Mouse (Mus musculus) macrophage (primary cell): ENCODE measurements around the gene Zfp385a. TPM values are rescaled to one million over a fixed set of nuclear protein-coding genes. Genes with fewer than 3 reads are reported as not detected.

ENCODE experiments used
- H3K27ac ChIP-seq: fragments of 350-480 bp; formaldehyde crosslinking; 2 replicates; pipeline ENCODE4 v1.9.0; 2021
- H3K36me3 ChIP-seq: fragments of 350-480 bp; formaldehyde crosslinking; 2 replicates; pipeline ENCODE4 v1.9.0; 2021; ENCODE audit errors: inconsistent target
- H3K4me3 ChIP-seq: fragments of 350-480 bp; formaldehyde crosslinking; 2 replicates; pipeline ENCODE4 v1.9.0; 2021; ENCODE audit errors: inconsistent target
- H3K79me2 ChIP-seq: fragments of 350-480 bp; formaldehyde crosslinking; 2 replicates; pipeline ENCODE4 v1.9.0; 2021; ENCODE audit errors: inconsistent target
- WGBS: methylation state at CpG from one replicate; pipeline ENCODE4 v1.1.7; 2026; ENCODE audit warnings: inconsistent platforms; ENCODE audit not compliant: missing documents; 5-methylcytosine and 5-hydroxymethylcytosine counted together
- polyA plus RNA-seq: library from polyadenylated mRNA; stranded (reverse); fragments of 250-400 nt; gene quantifications from 3 replicates; pipeline ENCODE4 v1.2.4, GENCODE M21; 2018; ENCODE audit warnings: inconsistent platforms

Zfp385a gene
- polyA plus RNA-seq, 1 experiment from 2014 or later = 63.3 TPM

- WGBS = 91% methylated on average over 1 of the region's 1 CpGs
- Histone ChIP-seq H3K36me3 (no peaks in the 10 kb centered on the region), H3K4me3 (no peak overlapping the region), H3K79me2 (peaks cover 21% of the 10 kb centered on the region), H3K27ac (no peak overlapping the region)
These were observed 29.2 kb upstream of the Zfp385a start for GRCm38 (mm10) chr15:103369123-103369522.

GRCm38 (mm10) chr15:103368179-103368940 lies 28.5 kb upstream of the Zfp385a start:
- Histone ChIP-seq H3K4me3 (no peak overlapping the region), H3K36me3 (no peaks in the 10 kb centered on the region), H3K79me2 (peaks cover 29% of the 10 kb centered on the region), H3K27ac (no peak overlapping the region)
- WGBS = 96% methylated on average over 4 of the region's 4 CpGs

GRCm38 (mm10) chr15:103366376-103367149 lies 26.7 kb upstream of the Zfp385a start, which contains the start of gene Itga5:
Gene Itga5 (minus strand): TSS chr15:103366763.
- 3% methylated on average over 49 of the region's 51 CpGs for WGBS
- Histone ChIP-seq H3K79me2 (peaks cover 47% of the 10 kb centered on the region), H3K27ac (peak within 1 kb of the TSS; percentile 90), H3K36me3 (no peaks in the 10 kb centered on the region), H3K4me3 (peak within 1 kb of the TSS; percentile 94)

DNA sequence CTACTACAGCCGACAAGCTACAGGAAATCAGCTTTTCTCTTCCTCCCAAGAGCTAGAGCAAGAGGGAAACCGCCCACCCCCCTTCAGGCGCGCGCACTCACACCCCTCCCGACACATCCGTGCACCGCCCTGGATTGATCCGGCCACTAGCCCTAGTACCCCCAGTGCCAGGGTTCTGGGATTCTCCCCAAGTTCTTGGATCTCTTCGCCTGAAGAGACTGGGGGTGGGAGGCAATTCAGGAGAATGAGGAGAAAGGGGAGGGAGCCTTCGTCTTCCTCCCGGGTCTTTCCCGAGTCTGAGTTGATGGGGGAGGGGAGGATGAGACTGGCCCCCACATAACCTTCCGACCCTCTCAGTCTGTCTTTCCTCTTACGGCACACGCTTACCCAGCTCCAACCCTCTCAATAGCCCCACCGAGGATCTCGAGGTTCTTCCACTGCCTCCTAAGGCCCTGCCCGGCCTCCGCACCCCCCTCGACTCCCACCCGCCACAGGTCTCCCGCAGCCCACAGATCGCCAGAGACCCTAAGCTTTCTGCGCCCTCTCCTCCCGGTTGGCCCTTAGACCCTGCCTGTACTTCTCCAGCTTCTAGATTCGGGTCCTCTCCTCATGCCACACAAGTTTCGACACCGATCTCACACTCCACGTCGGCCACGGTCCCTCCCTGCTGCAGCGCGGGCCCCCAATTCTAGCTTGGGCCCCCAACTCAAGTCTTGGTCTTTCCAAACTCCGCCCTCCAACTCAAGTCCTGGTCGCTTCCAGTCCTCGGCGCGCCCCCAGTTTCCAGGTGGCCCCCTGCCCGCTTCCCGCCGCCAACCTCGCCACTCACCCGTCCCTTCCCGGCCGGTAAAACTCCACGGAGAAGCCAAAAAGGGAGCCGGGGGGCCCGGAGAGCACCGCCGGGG lies 25.8 kb upstream of the Zfp385a start:
- Histone ChIP-seq H3K4me3 (peak overlapping the region; percentile 94), H3K79me2 (peaks cover 55% of the 10 kb centered on the region), H3K36me3 (no peaks in the 10 kb centered on the region), H3K27ac (peak overlapping the region; percentile 90)
- 1% methylated on average over 46 of the region's 51 CpGs for WGBS

DNA sequence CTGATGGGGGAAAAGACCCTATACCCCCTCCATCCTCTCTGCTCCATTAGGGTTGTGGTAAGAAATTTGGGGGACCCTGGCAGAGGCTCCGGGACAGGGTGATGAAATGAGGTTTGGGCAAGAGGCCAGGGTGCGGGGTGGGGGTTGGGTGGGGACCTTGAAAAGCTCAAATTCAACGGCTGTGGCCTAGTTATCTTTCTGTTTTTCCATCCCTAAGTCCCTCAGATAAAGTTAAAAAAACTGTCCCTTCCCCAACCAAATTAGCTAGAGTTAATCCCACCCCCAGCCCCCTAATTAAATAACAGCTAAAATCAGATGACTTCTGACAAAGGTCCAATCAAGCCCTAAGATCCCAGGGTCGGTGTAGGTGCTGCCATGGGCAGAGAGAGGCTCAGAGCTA lies 24.9 kb upstream of the Zfp385a start:
- 12% methylated on average over 4 of the region's 4 CpGs for WGBS
- H3K79me2 ChIP-seq = peaks cover 65% of the 10 kb centered on the region
- no peaks in the 10 kb centered on the region for H3K36me3 ChIP-seq
- H3K4me3 ChIP-seq = peak overlapping the region; percentile 94
- peak overlapping the region; percentile 90 for H3K27ac ChIP-seq

- 73% methylated on average over 1 of the region's 1 CpGs for WGBS
These were observed 23.9 kb upstream of the Zfp385a start for GRCm38 (mm10) chr15:103363809-103364208.

GRCm38 (mm10) chr15:103362950-103363349 lies 23.1 kb upstream of the Zfp385a start:
- Histone ChIP-seq H3K27ac (no peak overlapping the region), H3K36me3 (no peaks in the 10 kb centered on the region), H3K79me2 (peaks cover 75% of the 10 kb centered on the region), H3K4me3 (no peak overlapping the region)
- WGBS = 79% methylated on average over 2 of the region's 3 CpGs

More at GRCm38 (mm10) chr15:103363809-103364208, 23.9 kb upstream of the Zfp385a start:
- no peaks in the 10 kb centered on the region for H3K36me3 ChIP-seq
- no peak overlapping the region for H3K4me3 ChIP-seq
- peaks cover 74% of the 10 kb centered on the region for H3K79me2 ChIP-seq
- H3K27ac ChIP-seq = no peak overlapping the region

DNA sequence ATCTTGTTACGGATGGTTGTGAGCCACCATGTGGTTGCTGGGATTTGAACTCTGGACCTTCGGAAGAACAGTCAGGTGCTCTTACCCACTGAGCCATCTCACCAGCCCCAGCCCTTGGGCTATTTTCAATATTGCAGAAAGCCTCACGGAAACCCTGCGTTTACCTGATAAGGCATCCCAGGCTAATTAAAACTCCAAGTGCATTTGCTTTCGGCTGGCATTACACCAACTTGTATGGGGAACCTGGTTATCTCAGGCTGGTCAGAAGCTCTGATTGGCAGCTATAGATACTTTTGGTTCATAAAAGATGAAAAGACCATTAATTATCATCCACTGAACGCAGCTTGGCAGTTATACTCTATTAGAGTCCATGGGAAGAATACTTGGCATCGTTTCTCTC lies 22.4 kb upstream of the Zfp385a start:
- H3K79me2 ChIP-seq = peaks cover 80% of the 10 kb centered on the region
- H3K4me3 ChIP-seq = no peak overlapping the region
- H3K27ac ChIP-seq = no peak overlapping the region
- peaks cover under 1% of the 10 kb centered on the region; the same call in 1 of the 2 replicates for H3K36me3 ChIP-seq
- WGBS = 93% methylated on average over 2 of the region's 7 CpGs

GRCm38 (mm10) chr15:103361269-103361668 lies 21.4 kb upstream of the Zfp385a start:
- WGBS = 13% methylated on average over 1 of the region's 1 CpGs
- H3K36me3 ChIP-seq = peaks cover 11% of the 10 kb centered on the region
- peak overlapping the region; percentile 63 for H3K27ac ChIP-seq
- H3K79me2 ChIP-seq = peaks cover 91% of the 10 kb centered on the region
- H3K4me3 ChIP-seq = no peak overlapping the region

GRCm38 (mm10) chr15:103359869-103360602 lies 20.1 kb upstream of the Zfp385a start:
- H3K4me3 ChIP-seq = no peak overlapping the region
- H3K79me2 ChIP-seq = peaks cover 84% of the 10 kb centered on the region
- peak overlapping the region; percentile 88 for H3K27ac ChIP-seq
- WGBS = 95% methylated on average over 5 of the region's 5 CpGs
- H3K36me3 ChIP-seq = peaks cover 23% of the 10 kb centered on the region

- peaks cover 32% of the 10 kb centered on the region for H3K36me3 ChIP-seq
- no peak overlapping the region for H3K4me3 ChIP-seq
- H3K79me2 ChIP-seq = peaks cover 75% of the 10 kb centered on the region
- peak overlapping the region; percentile 88 for H3K27ac ChIP-seq
- 13% methylated on average over 1 of the region's 1 CpGs for WGBS
These were observed 19.2 kb upstream of the Zfp385a start for GRCm38 (mm10) chr15:103359122-103359510.

- peak overlapping the region; percentile 88 for H3K27ac ChIP-seq
- H3K79me2 ChIP-seq = peaks cover 69% of the 10 kb centered on the region
- no peak overlapping the region for H3K4me3 ChIP-seq
- peaks cover 38% of the 10 kb centered on the region for H3K36me3 ChIP-seq
- 33% methylated on average over 4 of the region's 4 CpGs for WGBS
These were observed 18.6 kb upstream of the Zfp385a start for GRCm38 (mm10) chr15:103358278-103359121.

- WGBS = 25% methylated on average over 4 of the region's 4 CpGs
- peak overlapping the region; percentile 88 for H3K27ac ChIP-seq
- no peak overlapping the region for H3K4me3 ChIP-seq
- H3K79me2 ChIP-seq = peaks cover 62% of the 10 kb centered on the region
- H3K36me3 ChIP-seq = peaks cover 44% of the 10 kb centered on the region
These were observed 17.9 kb upstream of the Zfp385a start for GRCm38 (mm10) chr15:103357817-103358216.
